Mouse (Mus musculus): Measurements from ENCODE around the gene Wt1.

The Wt1 gene

GRCm38 (mm10) chr2:105126691-105127530 is 582 bp downstream of the Wt1 start:
- DNase-seq (ENCODE audit: low spot score in 2 of 2) = no peak

GRCm38 (mm10) chr2:105127531-105128480 is 1.5 kb downstream of the Wt1 start:
- DNase-seq (ENCODE audit: low spot score in 2 of 2) = no peak

GRCm38 (mm10) chr2:105128564-105128963 is 2.2 kb downstream of the Wt1 start:
- DNase-seq (ENCODE audit: low spot score in 2 of 2) = no peak

- no peak for DNase-seq (ENCODE audit: low spot score in 2 of 2)
Measured at GRCm38 (mm10) chr2:105130351-105131060, 4.2 kb downstream of the Wt1 start.

GRCm38 (mm10) chr2:105131061-105131810 is 4.9 kb downstream of the Wt1 start:
- DNase-seq (ENCODE audit: low spot score in 2 of 2) = no peak

- no peak for DNase-seq (ENCODE audit: low spot score in 2 of 2)
Measured at GRCm38 (mm10) chr2:105131811-105132100, 5.4 kb downstream of the Wt1 start.

GRCm38 (mm10) chr2:105132300-105132699 is 6.0 kb downstream of the Wt1 start:
- DNase-seq (ENCODE audit: low spot score in 2 of 2) = no peak

GRCm38 (mm10) chr2:105132933-105133795 is 6.8 kb downstream of the Wt1 start:
- DNase-seq (ENCODE audit: low spot score in 2 of 2) = no peak

- no peak for DNase-seq (ENCODE audit: low spot score in 2 of 2)
Measured at GRCm38 (mm10) chr2:105134296-105134695, 8.0 kb downstream of the Wt1 start.

GRCm38 (mm10) chr2:105139471-105139870 is 13.1 kb downstream of the Wt1 start:
- DNase-seq (ENCODE audit: low spot score in 2 of 2) = no peak

- no peak for DNase-seq (ENCODE audit: low spot score in 2 of 2)
Measured at GRCm38 (mm10) chr2:105141371-105141770, 15.0 kb downstream of the Wt1 start.

GRCm38 (mm10) chr2:105143731-105144130 is 17.4 kb downstream of the Wt1 start:
- no peak for DNase-seq (ENCODE audit: low spot score in 2 of 2)

GRCm38 (mm10) chr2:105151544-105151943 is 25.2 kb downstream of the Wt1 start:
- DNase-seq (ENCODE audit: low spot score in 2 of 2) = no peak

GRCm38 (mm10) chr2:105153046-105153445 is 26.7 kb downstream of the Wt1 start:
- no peak for DNase-seq (ENCODE audit: low spot score in 2 of 2)

GRCm38 (mm10) chr2:105160949-105161348 is 34.6 kb downstream of the Wt1 start:
- DNase-seq (ENCODE audit: low spot score in 2 of 2) = no peak

GRCm38 (mm10) chr2:105162763-105163162 is 36.4 kb downstream of the Wt1 start:
- no peak for DNase-seq (ENCODE audit: low spot score in 2 of 2)

- DNase-seq (ENCODE audit: low spot score in 2 of 2) = no peak
Measured at GRCm38 (mm10) chr2:105168137-105168536, 41.8 kb downstream of the Wt1 start.

- no peak for DNase-seq (ENCODE audit: low spot score in 2 of 2)
Measured at GRCm38 (mm10) chr2:105174254-105174653, 47.9 kb downstream of the Wt1 start.

- no peak for DNase-seq (ENCODE audit: low spot score in 2 of 2)
Measured at GRCm38 (mm10) chr2:105178871-105179270, 52.5 kb downstream of the Wt1 start.

GRCm38 (mm10) chr2:105182501-105182900 is 56.2 kb downstream of the Wt1 start:
- DNase-seq (ENCODE audit: low spot score in 2 of 2) = no peak

All from spleen, postnatal 36 days (tissue).